Mouse (Mus musculus) embryonic fibroblast, embryonic 13.5 days (primary cell): ENCODE measurements at regions not wholly inside any gene's neighbourhood (a gene's known extent, or its start where the extent isn't known, plus 50 kb on each side); places are given as distances from the start of the nearest gene placed in this dataset.

Experiments used
- H3K27ac ChIP-seq: 2 replicates; pipeline ENCODE4 v1.5.1; 2012; ENCODE audit warnings: low read length, control low read depth, inconsistent platforms; ENCODE audit not compliant: insufficient read depth
- H3K4me1 ChIP-seq: 2 replicates; pipeline ENCODE4 v1.6.1; 2011; ENCODE audit warnings: low read length; ENCODE audit not compliant: control insufficient read depth, insufficient read depth
- H3K4me3 ChIP-seq: 2 replicates; pipeline ENCODE4 v1.5.1; 2011; ENCODE audit warnings: mild to moderate bottlenecking, control low read depth, low read length; ENCODE audit not compliant: insufficient read depth
- CTCF ChIP-seq: IDR thresholded peaks from 2 replicates; pipeline ENCODE4 v1.5.1; 2011; ENCODE audit warnings: mild to moderate bottlenecking, control low read depth, low read length, moderate library complexity, borderline replicate concordance; ENCODE audit not compliant: insufficient read depth
- POLR2A ChIP-seq: IDR thresholded peaks from 2 replicates; pipeline ENCODE4 v1.6.1; 2011; ENCODE audit warnings: low read depth, mild to moderate bottlenecking, control low read depth, low read length, moderate library complexity

- no peak for TF ChIP-seq POLR2A
- TF ChIP-seq CTCF: no peak
- no peaks in the 10 kb centered on the region for H3K4me1 ChIP-seq
- no peak overlapping the region for H3K27ac ChIP-seq
- no peak overlapping the region for H3K4me3 ChIP-seq
Measured at GRCm38 (mm10) chr13:107398621-107399363, 376.9 kb upstream of the Kif2a start.

DNA sequence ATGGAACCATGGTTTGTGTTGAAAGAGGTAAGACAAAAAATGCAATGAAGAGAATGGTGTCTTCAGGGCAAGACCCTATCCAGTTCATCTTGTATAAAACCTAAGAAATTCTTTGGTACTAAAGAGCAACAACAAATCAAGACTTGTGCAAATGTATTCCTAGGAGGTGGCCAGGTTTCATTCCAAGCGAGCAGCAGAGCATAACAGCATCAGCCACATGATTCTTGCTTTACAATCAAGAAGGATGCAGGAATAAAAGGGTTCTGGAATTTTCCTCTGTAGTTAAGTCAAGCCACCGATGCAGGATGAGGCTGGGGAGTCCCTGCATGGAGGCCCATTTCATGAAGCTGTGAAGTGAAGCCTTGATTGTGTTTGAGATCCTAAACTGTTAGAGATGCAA is 374.1 kb upstream of the Kif2a start:
- Histone ChIP-seq H3K27ac (no peak overlapping the region), H3K4me1 (no peaks in the 10 kb centered on the region), H3K4me3 (no peak overlapping the region)
- TF ChIP-seq CTCF (no peak), POLR2A (no peak)

GRCm38 (mm10) chr13:107394451-107394850 is 372.5 kb upstream of the Kif2a start:
- Histone ChIP-seq H3K27ac (no peak overlapping the region), H3K4me1 (no peaks in the 10 kb centered on the region), H3K4me3 (no peak overlapping the region)
- no peak for TF ChIP-seq POLR2A
- no peak for TF ChIP-seq CTCF

- H3K27ac ChIP-seq: no peak overlapping the region
- H3K4me1 ChIP-seq: no peaks in the 10 kb centered on the region
- TF ChIP-seq CTCF (no peak), POLR2A (no peak)
- no peak overlapping the region for H3K4me3 ChIP-seq
Measured at GRCm38 (mm10) chr13:107389535-107390150, 367.7 kb upstream of the Kif2a start.

DNA sequence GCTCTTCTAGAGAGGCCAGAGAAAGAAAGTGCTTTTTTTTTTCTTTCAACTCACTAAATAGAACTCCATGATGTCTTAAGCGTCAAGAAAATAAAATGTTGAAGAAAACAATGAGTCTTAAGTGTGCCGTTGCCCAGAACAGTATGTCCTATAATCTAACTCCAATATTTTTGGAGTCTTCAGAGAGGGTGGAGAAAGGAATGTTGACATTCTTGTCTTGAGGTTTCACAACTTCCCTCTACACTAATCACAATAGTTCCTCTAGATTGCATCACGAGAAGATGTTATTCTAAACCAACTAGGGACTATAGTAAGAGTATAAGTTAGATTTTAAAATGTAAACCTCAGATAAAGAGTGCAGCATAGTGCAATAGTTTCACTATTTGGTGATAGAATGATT is 367.1 kb upstream of the Kif2a start:
- Histone ChIP-seq H3K4me1 (no peaks in the 10 kb centered on the region), H3K27ac (no peak overlapping the region), H3K4me3 (no peak overlapping the region)
- TF ChIP-seq CTCF: no peak
- no peak for TF ChIP-seq POLR2A

GRCm38 (mm10) chr13:107378076-107378475 is 356.1 kb upstream of the Kif2a start:
- Histone ChIP-seq H3K4me3 (no peak overlapping the region), H3K27ac (no peak overlapping the region), H3K4me1 (no peaks in the 10 kb centered on the region)
- no peak for TF ChIP-seq POLR2A
- TF ChIP-seq CTCF: no peak

- no peak overlapping the region for H3K4me3 ChIP-seq
- no peak overlapping the region for H3K27ac ChIP-seq
- no peak for TF ChIP-seq CTCF
- TF ChIP-seq POLR2A: no peak
- H3K4me1 ChIP-seq: no peaks in the 10 kb centered on the region
Measured at GRCm38 (mm10) chr13:107372666-107373065, 350.7 kb upstream of the Kif2a start.

DNA sequence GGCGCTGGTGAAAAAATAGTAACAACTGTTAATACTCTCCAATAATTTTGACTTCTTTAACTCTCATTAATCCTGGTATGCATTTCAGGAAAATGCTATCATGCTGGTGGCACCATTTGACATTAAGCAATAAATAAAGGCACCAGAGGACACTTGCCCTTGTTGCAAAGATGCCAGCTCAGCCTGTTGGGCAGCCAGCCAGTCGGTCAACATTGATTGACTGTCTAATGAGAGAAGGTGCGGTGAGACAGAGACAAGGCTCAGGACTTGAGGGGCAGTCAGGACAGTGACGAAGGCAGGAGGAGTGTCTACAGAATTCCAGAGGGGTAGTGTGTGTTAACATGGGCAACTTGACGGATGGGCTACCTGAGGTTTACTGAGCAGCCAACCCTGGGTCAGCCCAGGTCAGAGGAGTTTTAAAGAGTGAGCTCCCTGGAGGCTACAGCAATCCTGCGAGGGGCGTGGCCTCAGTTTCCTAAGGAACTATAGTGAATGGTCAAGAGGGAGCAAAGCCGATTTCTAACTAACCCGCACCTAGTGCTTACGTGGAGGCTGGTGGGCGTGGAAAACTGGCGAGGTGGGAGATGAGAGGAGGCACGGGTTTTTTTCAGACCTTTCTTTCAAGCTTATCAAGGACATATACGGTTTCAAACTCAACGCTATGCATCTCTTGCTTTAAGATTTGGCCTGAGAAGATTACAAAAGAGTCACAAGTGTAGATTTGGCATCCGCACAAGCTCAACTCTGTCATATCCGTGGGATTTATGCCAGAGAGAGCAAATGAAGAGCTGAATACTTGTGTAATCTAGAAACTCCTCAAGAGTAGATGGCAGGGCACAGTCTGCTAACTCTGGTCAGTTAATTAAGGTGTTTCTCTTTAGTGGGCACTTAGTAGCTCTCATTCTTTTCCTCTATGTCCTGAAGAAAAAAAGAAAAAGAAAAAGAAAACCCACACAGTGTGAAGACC is 350.0 kb upstream of the Kif2a start:
- Histone ChIP-seq H3K27ac (no peak overlapping the region), H3K4me3 (no peak overlapping the region), H3K4me1 (no peaks in the 10 kb centered on the region)
- TF ChIP-seq CTCF (no peak), POLR2A (no peak)

GRCm38 (mm10) chr13:107367639-107368038 is 345.7 kb upstream of the Kif2a start:
- Histone ChIP-seq H3K4me1 (no peaks in the 10 kb centered on the region), H3K4me3 (no peak overlapping the region), H3K27ac (no peak overlapping the region)
- TF ChIP-seq POLR2A: no peak
- TF ChIP-seq CTCF: no peak

GRCm38 (mm10) chr13:107365766-107366165 is 343.8 kb upstream of the Kif2a start:
- H3K4me3 ChIP-seq: no peak overlapping the region
- TF ChIP-seq CTCF (no peak), POLR2A (no peak)

More at GRCm38 (mm10) chr13:107365766-107366165, 343.8 kb upstream of the Kif2a start:
- no peaks in the 10 kb centered on the region for H3K4me1 ChIP-seq
- H3K27ac ChIP-seq: no peak overlapping the region
